In the genomic region with DNA sequence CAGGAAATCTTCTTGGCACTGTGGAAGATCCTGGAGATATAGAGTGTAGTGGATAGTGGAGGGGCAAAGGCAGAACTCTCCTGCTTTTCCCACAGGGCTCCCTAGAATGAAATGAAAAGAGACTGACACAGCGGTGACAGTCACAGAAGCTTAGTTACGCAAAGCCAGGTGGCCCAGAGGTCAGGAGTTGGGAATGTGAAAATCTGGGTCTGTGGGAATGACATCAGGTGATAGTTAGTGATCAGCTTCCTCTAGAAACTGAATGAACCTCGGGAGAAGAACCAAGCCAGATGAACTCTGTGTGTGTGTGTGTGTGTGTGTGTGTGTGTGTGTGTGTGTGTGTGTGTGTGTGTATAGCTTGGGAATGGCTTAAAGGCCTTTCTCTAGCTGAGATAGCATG, we compare ENCODE assay signal across 17 mouse cellular contexts. TPM values are rescaled to one million over a fixed set of nuclear protein-coding genes. Genes with fewer than 3 reads are reported as not detected.
A peak's percentile ranks its signal among the peaks of the same experiment; 100 is the strongest.
DNase-seq lines count a peak whose midpoint lies in the region; ATAC-seq and TF ChIP-seq lines count a peak whose summit lies in the region.
"Had no signal": no experiment of that assay in that cellular context is flagged by ENCODE, and none has a peak within 500 bp of the region (broad histone marks: within the 10 kb centered on the region; RNA-seq: fewer than 3 reads in every experiment).

No protein-coding gene starts in this region.

- H3K9ac ChIP-seq in liver, adult 2 months (ENCODE audit: low read depth, low read length) = no peak overlapping the region
- no peak overlapping the region for H3K9ac ChIP-seq in liver, embryonic 11.5 days (ENCODE audit: low read depth, low read length)
- H3K9ac ChIP-seq: embryonic facial prominence, embryonic 12.5 days; forebrain, embryonic 13.5 days; forebrain, embryonic 15.5 days; forebrain, postnatal 0 days had no signal

- no peaks in the 10 kb centered on the region for H3K9me3 ChIP-seq in liver, embryonic 11.5 days (ENCODE audit: control insufficient read depth, low read length)
- H3K9me3 ChIP-seq: embryonic facial prominence, embryonic 10.5 days; forebrain, embryonic 15.5 days had no signal

- no peaks in the 10 kb centered on the region for H3K79me2 ChIP-seq in liver, adult 2 months (ENCODE audit: control insufficient read depth, insufficient read depth, low read length)

- no peak for ATAC-seq in liver, embryonic 11.5 days (replicated peaks; ENCODE audit: low FRiP score)
- ATAC-seq: forebrain, embryonic 13.5 days; forebrain, embryonic 15.5 days; forebrain, postnatal 0 days had no signal

- TF ChIP-seq POLR2A in liver, adult 2 months (IDR thresholded peaks at IDR 0.05; ENCODE audit: extremely low read depth, insufficient read depth, low read length) = no peak

- no peaks in the 10 kb centered on the region for H3K27me3 ChIP-seq in liver, adult 2 months (ENCODE audit: control insufficient read depth, insufficient read depth, low read length)
- no peaks in the 10 kb centered on the region for H3K27me3 ChIP-seq in liver, embryonic 11.5 days (replicated peaks; ENCODE audit: control insufficient read depth, insufficient read depth, low read length)
- H3K27me3 ChIP-seq: embryonic facial prominence, embryonic 12.5 days; forebrain, embryonic 13.5 days; forebrain, embryonic 15.5 days had no signal

- 25% methylated on average over 3 of the region's 3 CpGs for WGBS in liver, adult 2 months
- 71% methylated on average over 3 of the region's 3 CpGs for WGBS in liver, embryonic 11.5 days

- H3K36me3 ChIP-seq in liver, adult 2 months (ENCODE audit: control insufficient read depth, insufficient read depth, low read length) = no peaks in the 10 kb centered on the region
- no peaks in the 10 kb centered on the region for H3K36me3 ChIP-seq in liver, embryonic 11.5 days (ENCODE audit: control insufficient read depth, insufficient read depth, low read length)
- H3K36me3 ChIP-seq: embryonic facial prominence, embryonic 10.5 days; embryonic facial prominence, embryonic 12.5 days; forebrain, embryonic 15.5 days had no signal

- intact Hi-C loops in gastrocnemius, adult 2 months (cut with DNase I) = no loop called here
- intact Hi-C loops in gastrocnemius, postnatal 14 days (cut with DNase I; ENCODE audit: low total_unique reads) = loop anchor here (5.0 kb wide), 1 partner anchor 58 kb away; no protein-coding TSS in a partner anchor

- H3K4me3 ChIP-seq in gastrocnemius, adult 2 months = no peak overlapping the region
- no peak overlapping the region for H3K4me3 ChIP-seq in liver, adult 2 months (ENCODE audit: insufficient read depth, low read depth, low read length)
- H3K4me3 ChIP-seq in liver, embryonic 11.5 days (ENCODE audit: low read depth, low read length) = no peak overlapping the region
- H3K4me3 ChIP-seq: embryonic facial prominence, embryonic 10.5 days; embryonic facial prominence, embryonic 12.5 days; forebrain, embryonic 13.5 days; forebrain, embryonic 15.5 days had no signal

- H3K4me1 ChIP-seq in liver, adult 2 months (ENCODE audit: control insufficient read depth, insufficient read depth, low read length) = peaks cover 6% of the 10 kb centered on the region; the same call in 1 of the 2 replicates
- H3K4me1 ChIP-seq in liver, embryonic 11.5 days (replicated peaks; ENCODE audit: control insufficient read depth, insufficient read depth, low read length) = 0 out of 2 replicates have a peak, but pooled peaks cover 3% of the 10 kb centered on the region
- H3K4me1 ChIP-seq: embryonic facial prominence, embryonic 12.5 days; forebrain, embryonic 13.5 days; forebrain, embryonic 15.5 days had no signal

- no peak for TF ChIP-seq CTCF in gastrocnemius, adult 2 months (IDR thresholded peaks at IDR 0.05)
- TF ChIP-seq CTCF in liver, adult 2 months (IDR thresholded peaks at IDR 0.05; ENCODE audit: low read depth, low read length) = no peak

- no peak for DNase-seq in gastrocnemius, adult 2 months
- no peak for DNase-seq in gastrocnemius, postnatal 14 days
- DNase-seq in liver, adult 2 months (ENCODE audit: extremely low read depth, low read depth, low spot score) = peak; percentile 78
- DNase-seq in liver, embryonic 11.5 days (ENCODE audit: low spot score) = no peak
- DNase-seq in 3T3-L1 (ENCODE audit: low read depth, low spot score) = peak; percentile 1
- DNase-seq in testis, postnatal 14 days (ENCODE audit: low spot score) = no peak
- DNase-seq: adrenal gland, postnatal 25 days; cerebellum, adult 11-12 months; cerebellum, adult 2 months; cerebellum, adult 9-10 months; cerebellum, postnatal 10 days; cerebellum, postnatal 25 days; forebrain, postnatal 0 days had no signal

- peak overlapping the region; percentile 65 for H3K27ac ChIP-seq in gastrocnemius, adult 2 months
- H3K27ac ChIP-seq in liver, adult 2 months (replicated peaks; ENCODE audit: insufficient read depth, low read depth, low read length) = peak overlapping the region; percentile 51
- H3K27ac ChIP-seq in liver, embryonic 11.5 days (ENCODE audit: low read depth, low read length) = no peak overlapping the region
- H3K27ac ChIP-seq: embryonic facial prominence, embryonic 10.5 days; embryonic facial prominence, embryonic 12.5 days; forebrain, embryonic 13.5 days; forebrain, embryonic 15.5 days had no signal

- no peak overlapping the region for H3K4me2 ChIP-seq in liver, embryonic 11.5 days
- H3K4me2 ChIP-seq: embryonic facial prominence, embryonic 12.5 days; forebrain, embryonic 13.5 days; forebrain, embryonic 15.5 days had no signal

RNA-seq across cellular contexts. Expression of a gene that starts 18.8 kb away (rescaled TPM):
- 10 to 100 TPM in 1 of 2 experiments, 1 to 10 TPM in 1; 6.6 to 15.0 TPM for total RNA-seq in gastrocnemius, adult 2 months (2021)
- 1 to 10 TPM; 4.9 to 9.7 TPM for total RNA-seq in gastrocnemius, postnatal 14 days (2021)
- total RNA-seq in liver, adult 2 months (2014; rRNA removed) = 3.4 and 6.6 TPM in 2 replicates
- 2.5 and 3.2 TPM in 2 replicates for polyA plus RNA-seq in liver, adult 2 months (2012; rRNA removed)
- 0.67 and 1.2 TPM in 2 replicates for polyA plus RNA-seq in liver, embryonic 11.5 days (2014; fragmentation: Nextera tagmentation; extraction: Ambion mirVana)

RNA-seq across cellular contexts. Expression of a gene that starts 26.0 kb away (rescaled TPM):
- 10 to 100 TPM; 23.4 to 31.9 TPM for total RNA-seq in gastrocnemius, adult 2 months (2021)
- 10 to 100 TPM; 15.8 to 17.9 TPM for total RNA-seq in gastrocnemius, postnatal 14 days (2021)
- 135 and 146 TPM in 2 replicates for total RNA-seq in liver, adult 2 months (2014; rRNA removed)
- polyA plus RNA-seq in liver, adult 2 months (2012; rRNA removed) = 116 and 202 TPM in 2 replicates
- 11.9 and 12.4 TPM in 2 replicates for polyA plus RNA-seq in liver, embryonic 11.5 days (2014; fragmentation: Nextera tagmentation; extraction: Ambion mirVana)

Comparison
In these comparisons a context has a peak if more than half of its experiments do, and no peak if none do; other contexts are left out.
1. DNase-seq: peak in liver, adult 2 months (single experiment) and 3T3-L1 (single experiment); none in gastrocnemius, adult 2 months (single experiment), gastrocnemius, postnatal 14 days (single experiment), liver, embryonic 11.5 days (single experiment) and testis, postnatal 14 days (single experiment).